Mouse (Mus musculus) embryonic facial prominence, embryonic 12.5 days (tissue): Measurements from ENCODE around the gene Cdk13. TPM values are rescaled to one million over a fixed set of nuclear protein-coding genes. Genes with fewer than 3 reads are reported as not detected.

Source experiments
- ATAC-seq: fragments of 200-750 bp; cut with Nextera tagmentation; 2 replicates; pipeline ENCODE4 v1.8.0; 2017; ENCODE audit not compliant: insufficient number of reproducible peaks, insufficient read depth, low FRiP score, low TSS enrichment
- H3K27ac ChIP-seq: fragments of 300-500 bp; sonication (generic); 2 replicates; pipeline ENCODE4 v1.5.1; 2016; ENCODE audit warnings: mild to moderate bottlenecking
- H3K27me3 ChIP-seq: fragments of 300-500 bp; sonication (generic); 2 replicates; pipeline ENCODE4 v1.6.1; 2016; ENCODE audit warnings: mild to moderate bottlenecking, moderate library complexity
- H3K36me3 ChIP-seq: fragments of 300-500 bp; sonication (generic); 2 replicates; pipeline ENCODE4 v1.6.1; 2016; ENCODE audit warnings: mild to moderate bottlenecking
- H3K4me1 ChIP-seq: fragments of 300-500 bp; sonication (generic); 2 replicates; pipeline ENCODE4 v1.6.1; 2016
- H3K4me2 ChIP-seq: fragments of 300-500 bp; sonication (generic); replicated peaks from 2 replicates; pipeline ENCODE4 v1.6.1; 2016; ENCODE audit warnings: mild to moderate bottlenecking, moderate library complexity
- H3K4me3 ChIP-seq: fragments of 300-500 bp; sonication (generic); 2 replicates; pipeline ENCODE4 v1.5.1; 2016; ENCODE audit warnings: mild to moderate bottlenecking
- H3K9ac ChIP-seq: fragments of 300-500 bp; sonication (generic); 2 replicates; pipeline ENCODE4 v1.6.1; 2016; ENCODE audit warnings: mild to moderate bottlenecking, moderate library complexity
- H3K9me3 ChIP-seq: fragments of 300-500 bp; sonication (generic); 2 replicates; pipeline ENCODE4 v1.6.1; 2016; ENCODE audit warnings: mild to moderate bottlenecking, moderate library complexity
- WGBS: fragments of 180-500 bp; shearing (Covaris S2); methylation state at CpG from one replicate; pipeline ENCODE4 v1.1.7; 2016; 5-methylcytosine and 5-hydroxymethylcytosine counted together
- polyA plus RNA-seq: library from polyadenylated mRNA; unstranded; fragments of >200 nt; fragmentation: Nextera tagmentation; extraction: Ambion mirVana; gene quantifications from 2 replicates; pipeline ENCODE4 v1.2.1, GENCODE M21; 2016

The Cdk13 gene
- polyA plus RNA-seq = 26.5 and 28.8 TPM in 2 replicates

DNA sequence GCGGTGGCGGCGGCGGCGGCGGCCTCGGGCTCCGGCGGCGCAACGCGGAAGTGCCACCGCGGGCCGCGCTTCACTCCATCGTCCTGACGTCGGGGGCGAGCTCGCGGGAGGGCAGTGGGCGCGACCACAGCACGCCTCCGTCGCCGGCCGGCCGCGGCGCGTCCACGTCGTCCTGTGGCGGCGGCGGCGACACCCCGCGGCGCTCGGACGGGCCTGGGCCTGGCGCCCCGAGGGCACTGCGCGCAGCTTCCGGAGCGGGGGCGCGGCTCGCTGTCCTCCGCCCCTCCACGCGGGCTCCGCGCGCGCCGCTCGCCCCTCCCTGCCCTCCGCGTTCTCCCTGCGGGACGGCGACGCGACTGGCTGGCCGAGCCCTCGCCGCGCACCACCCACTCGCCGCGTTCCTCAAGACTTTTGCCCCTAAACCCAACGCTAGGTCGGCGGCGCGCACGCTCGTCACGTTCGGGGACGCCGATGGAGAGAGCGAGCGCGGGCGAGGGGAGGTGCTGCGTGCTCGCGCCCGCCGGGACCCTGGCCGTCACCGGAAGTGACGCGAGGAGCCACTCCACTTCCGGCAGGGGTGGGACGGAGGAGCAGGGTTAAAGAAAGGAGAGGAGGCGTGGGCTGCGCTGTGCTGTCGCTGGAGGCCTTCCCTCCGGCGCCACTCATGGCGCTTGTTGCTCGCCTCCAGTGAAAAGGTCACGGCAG, at the start of gene Cdk13:
Cdk13 (minus strand) TSS at position 189 of the 705 bp plus-strand sequence.
- under 1% methylated on average over 110 of the region's 110 CpGs for WGBS
- Histone ChIP-seq H3K36me3 (no peaks in the 10 kb centered on the region), H3K4me3 (peak within 1 kb of the TSS; percentile 100), H3K9ac (peak within 1 kb of the TSS; percentile 91), H3K9me3 (no peaks in the 10 kb centered on the region), H3K27me3 (no peaks in the 10 kb centered on the region), H3K27ac (peak within 1 kb of the TSS; percentile 97), H3K4me2 (peak within 1 kb of the TSS; percentile 87), H3K4me1 (peaks cover 6% of the 10 kb centered on the region; the same call in 1 of the 2 replicates)
- ATAC-seq = peak; percentile 96

DNA sequence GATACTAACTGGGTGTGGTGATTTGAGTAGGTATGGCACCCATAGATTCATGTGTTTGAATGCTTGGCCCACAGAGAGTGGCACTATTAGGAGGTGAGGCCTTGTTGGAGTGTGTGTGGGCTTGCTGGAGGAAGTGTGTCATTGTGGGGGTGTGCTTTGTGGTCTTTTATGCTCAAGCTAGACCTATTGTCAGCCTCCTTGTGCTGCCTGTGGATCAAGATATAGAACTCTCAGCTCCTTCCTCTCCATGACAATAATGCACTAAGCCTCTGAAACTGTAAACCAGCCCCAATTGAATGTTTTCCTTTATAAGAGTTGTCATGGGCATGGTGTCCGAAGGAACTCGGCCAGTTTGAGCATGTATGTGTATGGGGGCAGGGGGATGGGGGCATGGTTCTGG, 38.4 kb upstream of the Cdk13 start:
- H3K27ac ChIP-seq = no peak overlapping the region
- WGBS = 89% methylated on average over 2 of the region's 2 CpGs
- H3K36me3 ChIP-seq = no peaks in the 10 kb centered on the region
- no peak overlapping the region for H3K4me2 ChIP-seq
- H3K9ac ChIP-seq = no peak overlapping the region
- no peaks in the 10 kb centered on the region for H3K9me3 ChIP-seq
- no peak for ATAC-seq
- no peaks in the 10 kb centered on the region for H3K27me3 ChIP-seq
- H3K4me3 ChIP-seq = no peak overlapping the region
- H3K4me1 ChIP-seq = no peaks in the 10 kb centered on the region

DNA sequence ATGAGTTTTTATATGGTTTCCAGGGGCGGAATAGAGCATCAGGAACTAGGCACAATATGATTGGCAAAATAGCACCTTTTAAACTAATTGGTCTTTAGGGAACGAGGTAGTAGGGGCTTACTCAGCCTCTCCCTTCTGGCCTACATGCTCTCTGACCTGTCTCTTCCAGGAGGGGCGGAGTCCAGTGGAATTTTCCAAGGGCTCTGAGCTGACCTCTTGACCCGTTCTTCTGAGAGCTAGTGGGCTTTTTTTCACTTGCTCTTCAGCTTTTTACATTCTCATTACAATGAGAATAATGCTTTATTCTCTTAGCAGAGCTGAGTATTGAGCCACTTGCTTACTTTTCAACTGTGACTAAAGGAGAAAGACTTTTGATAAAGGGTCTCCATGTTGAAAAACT, 37.9 kb upstream of the Cdk13 start:
- Histone ChIP-seq H3K27ac (no peak overlapping the region), H3K4me3 (no peak overlapping the region), H3K36me3 (no peaks in the 10 kb centered on the region), H3K9me3 (no peaks in the 10 kb centered on the region), H3K27me3 (no peaks in the 10 kb centered on the region), H3K4me2 (no peak overlapping the region), H3K9ac (no peak overlapping the region), H3K4me1 (no peaks in the 10 kb centered on the region)
- 36% methylated on average over 4 of the region's 4 CpGs for WGBS
- ATAC-seq = no peak

DNA sequence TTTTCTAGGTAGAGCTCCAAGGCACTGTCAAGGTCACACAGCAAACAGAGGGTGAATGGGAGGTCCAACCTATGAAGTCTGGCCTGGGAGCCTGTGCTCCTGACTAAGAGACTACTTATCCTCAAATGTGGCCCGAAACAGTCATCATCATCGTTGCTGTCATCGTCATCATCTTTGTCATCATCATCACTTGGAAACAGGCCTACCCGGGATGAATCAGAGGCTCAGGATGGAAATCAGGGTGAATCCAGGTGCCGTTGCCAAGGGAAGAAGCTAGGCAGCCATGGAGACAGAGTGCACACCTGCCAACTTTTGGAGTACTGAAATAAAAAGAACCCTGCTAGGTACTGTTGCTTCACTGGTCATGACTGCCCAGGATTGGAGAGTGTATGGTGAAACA, 34.2 kb upstream of the Cdk13 start:
- H3K27me3 ChIP-seq = no peaks in the 10 kb centered on the region
- no peak overlapping the region for H3K4me2 ChIP-seq
- H3K27ac ChIP-seq = no peak overlapping the region
- no peak overlapping the region for H3K4me3 ChIP-seq
- 85% methylated on average over 5 of the region's 5 CpGs for WGBS
- no peaks in the 10 kb centered on the region for H3K36me3 ChIP-seq
- no peak overlapping the region for H3K9ac ChIP-seq
- no peak for ATAC-seq
- no peaks in the 10 kb centered on the region for H3K4me1 ChIP-seq
- H3K9me3 ChIP-seq = no peaks in the 10 kb centered on the region

DNA sequence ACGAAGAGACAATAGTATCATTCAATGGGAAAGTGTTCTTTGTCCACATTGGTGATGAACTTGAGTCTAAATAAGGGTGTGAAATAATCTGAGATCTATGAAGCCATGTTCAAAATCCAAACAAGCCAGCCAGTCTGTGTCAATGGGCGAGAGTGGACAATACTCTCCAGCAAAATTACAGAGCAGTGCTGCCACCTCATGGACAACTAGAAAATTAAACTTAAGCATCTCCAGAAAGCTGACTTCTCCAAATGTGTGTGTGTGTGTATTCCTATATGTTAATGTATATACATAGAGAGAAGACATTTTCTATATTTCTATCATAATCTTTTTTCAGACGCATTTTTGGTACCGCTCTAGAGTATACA, 33.6 kb upstream of the Cdk13 start:
- Histone ChIP-seq H3K4me3 (no peak overlapping the region), H3K36me3 (no peaks in the 10 kb centered on the region), H3K27me3 (no peaks in the 10 kb centered on the region), H3K4me2 (no peak overlapping the region), H3K9me3 (no peaks in the 10 kb centered on the region), H3K9ac (no peak overlapping the region), H3K27ac (no peak overlapping the region), H3K4me1 (no peaks in the 10 kb centered on the region)
- ATAC-seq = no peak
- WGBS = 31% methylated on average over 4 of the region's 4 CpGs

DNA sequence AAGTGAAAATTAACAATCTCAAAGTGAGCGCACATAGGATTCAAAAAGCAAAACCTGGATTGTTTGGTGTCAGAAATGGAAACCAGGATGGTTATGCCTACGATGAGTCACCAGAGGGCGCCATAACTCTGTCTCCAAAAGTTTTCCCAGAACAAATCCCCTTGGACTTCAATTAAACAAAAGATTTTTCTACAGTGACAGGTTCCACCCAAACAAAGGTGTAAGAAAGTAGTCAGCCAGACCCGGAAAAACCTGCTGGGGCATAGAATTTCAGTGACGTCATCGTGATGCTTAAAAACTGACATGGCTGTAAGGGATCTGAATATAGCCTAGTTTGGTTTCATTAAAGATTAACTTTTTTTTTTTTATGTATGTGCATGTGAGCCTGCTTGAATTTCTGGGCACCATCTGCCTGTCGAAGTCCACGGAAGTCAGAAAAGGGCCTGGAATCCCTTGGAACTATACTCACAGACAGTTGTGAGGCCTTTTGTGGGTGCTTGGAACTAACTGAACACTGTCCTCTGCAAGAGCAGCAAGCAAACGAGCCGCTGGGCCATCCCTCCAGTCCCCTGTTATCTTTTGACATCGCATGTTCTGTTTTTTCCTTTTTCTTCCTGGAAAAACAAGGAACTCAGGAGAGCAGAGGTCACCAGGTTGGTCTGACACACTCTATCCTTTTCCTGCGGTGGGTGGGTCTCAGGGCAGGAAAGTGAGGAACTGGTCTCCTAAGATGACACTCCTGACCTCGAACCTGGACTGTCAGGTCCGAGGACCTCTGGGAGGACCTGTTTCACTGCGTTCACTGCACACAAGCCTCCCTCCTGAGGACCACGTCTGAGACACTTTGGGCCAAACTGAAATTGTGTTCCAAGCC, 33.0 kb upstream of the Cdk13 start:
- 46% methylated on average over 16 of the region's 16 CpGs for whole genome bisulfite sequencing
- no peak overlapping the region for H3K4me3 ChIP-seq
- H3K36me3 ChIP-seq = no peaks in the 10 kb centered on the region
- no peaks in the 10 kb centered on the region for H3K9me3 ChIP-seq
- no peak overlapping the region for H3K9ac ChIP-seq
- no peak overlapping the region for H3K27ac ChIP-seq
- H3K4me2 ChIP-seq = no peak overlapping the region
- H3K4me1 ChIP-seq = no peaks in the 10 kb centered on the region
- no peak for ATAC-seq
- H3K27me3 ChIP-seq = no peaks in the 10 kb centered on the region

DNA sequence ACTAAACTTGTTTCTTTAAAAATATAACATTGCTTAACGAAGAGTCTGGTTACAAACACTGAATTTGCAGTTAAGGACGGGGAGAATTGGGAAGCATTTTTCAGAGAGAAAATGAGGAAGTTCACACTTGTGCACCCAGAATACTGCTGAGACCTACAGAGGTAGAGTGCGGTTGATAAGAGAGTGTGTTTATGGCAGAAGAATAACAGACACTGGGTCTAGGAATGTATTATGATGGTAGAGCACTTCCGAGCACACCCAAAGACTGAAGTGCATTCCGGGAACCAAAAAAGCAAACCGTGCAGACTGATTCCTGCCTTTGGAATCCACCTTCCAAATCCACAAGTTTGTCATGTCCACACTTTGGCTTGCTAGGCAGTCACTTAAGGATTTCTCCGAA, 31.9 kb upstream of the Cdk13 start:
- no peak overlapping the region for H3K27ac ChIP-seq
- no peaks in the 10 kb centered on the region for H3K9me3 ChIP-seq
- ATAC-seq = no peak
- H3K4me2 ChIP-seq = no peak overlapping the region
- H3K4me1 ChIP-seq = no peaks in the 10 kb centered on the region
- no peak overlapping the region for H3K4me3 ChIP-seq
- WGBS = 79% methylated on average over 7 of the region's 7 CpGs
- H3K36me3 ChIP-seq = no peaks in the 10 kb centered on the region
- no peaks in the 10 kb centered on the region for H3K27me3 ChIP-seq
- H3K9ac ChIP-seq = no peak overlapping the region

DNA sequence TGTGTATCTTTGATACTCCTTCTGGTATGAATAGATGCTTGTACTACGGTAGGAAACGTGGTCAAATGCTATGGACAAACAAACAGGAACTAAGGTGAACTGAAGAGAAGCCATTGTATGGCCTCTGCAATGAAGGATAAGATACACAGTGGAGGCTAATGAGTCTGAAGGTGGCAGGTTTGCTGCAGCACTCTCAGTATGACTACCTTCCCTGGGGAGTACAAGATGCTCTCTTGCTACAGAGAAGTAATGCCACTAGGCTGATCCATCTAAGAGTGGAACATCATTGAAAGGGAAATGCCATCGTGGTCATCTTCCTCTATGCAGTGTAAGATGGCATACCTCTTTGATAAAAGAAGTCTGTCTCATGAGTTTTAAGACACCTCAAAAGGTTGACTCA, 28.0 kb upstream of the Cdk13 start:
- H3K36me3 ChIP-seq = no peaks in the 10 kb centered on the region
- no peaks in the 10 kb centered on the region for H3K27me3 ChIP-seq
- H3K9me3 ChIP-seq = no peaks in the 10 kb centered on the region
- H3K4me3 ChIP-seq = no peak overlapping the region
- no peak overlapping the region for H3K4me2 ChIP-seq
- no peak overlapping the region for H3K9ac ChIP-seq
- no peak overlapping the region for H3K27ac ChIP-seq
- 67% methylated on average over 3 of the region's 3 CpGs for WGBS
- no peaks in the 10 kb centered on the region for H3K4me1 ChIP-seq
- ATAC-seq = no peak

DNA sequence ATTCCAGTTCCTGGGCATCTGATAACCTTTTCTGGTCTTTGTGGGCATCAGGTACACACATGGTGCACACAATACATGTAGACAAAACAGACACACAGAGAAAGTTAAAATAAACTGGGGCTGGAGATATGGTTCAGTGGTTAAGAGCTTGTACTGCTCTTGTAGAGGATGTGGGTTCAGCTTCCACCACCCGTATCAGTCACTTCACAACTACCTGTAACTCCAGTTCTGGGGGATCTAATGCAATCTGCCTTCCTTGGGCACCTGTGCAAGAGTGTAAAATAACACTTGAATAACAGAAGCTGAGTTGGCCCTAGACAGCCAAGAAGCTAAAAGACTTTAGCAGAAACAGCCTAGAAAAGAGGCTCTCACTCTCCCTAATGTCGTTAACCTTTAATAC, 12.3 kb upstream of the Cdk13 start:
- Histone ChIP-seq H3K27ac (no peak overlapping the region), H3K9me3 (no peaks in the 10 kb centered on the region), H3K4me2 (no peak overlapping the region), H3K4me3 (no peak overlapping the region), H3K36me3 (no peaks in the 10 kb centered on the region), H3K27me3 (no peaks in the 10 kb centered on the region), H3K9ac (no peak overlapping the region), H3K4me1 (no peaks in the 10 kb centered on the region)
- 95% methylated on average over 2 of the region's 2 CpGs for WGBS
- ATAC-seq = no peak

DNA sequence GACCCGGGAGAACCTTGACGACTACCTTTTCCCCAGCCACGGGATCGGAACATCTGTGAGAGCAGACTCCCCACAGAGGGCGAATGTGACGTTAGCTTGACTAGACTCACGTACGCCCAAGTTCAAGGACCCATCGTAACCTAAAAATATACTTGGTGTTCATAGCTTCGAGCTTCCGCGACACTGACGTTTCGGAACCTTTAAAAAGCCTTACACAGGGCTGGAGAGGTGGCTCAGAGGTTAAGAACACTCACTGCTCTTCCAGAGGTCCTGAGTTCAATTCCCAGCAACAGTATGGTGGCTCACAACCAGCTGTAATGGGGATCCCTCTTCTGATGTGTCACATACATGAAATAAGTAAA, 698 bp upstream of the Cdk13 start:
- 2% methylated on average over 14 of the region's 14 CpGs for WGBS
- Histone ChIP-seq H3K4me3 (peak overlapping the region; percentile 100), H3K36me3 (no peaks in the 10 kb centered on the region), H3K27ac (peak overlapping the region; percentile 97), H3K4me2 (peak overlapping the region; percentile 87), H3K27me3 (no peaks in the 10 kb centered on the region), H3K9ac (peak overlapping the region; percentile 91), H3K4me1 (peaks cover 6% of the 10 kb centered on the region; the same call in 1 of the 2 replicates), H3K9me3 (no peaks in the 10 kb centered on the region)
- ATAC-seq = no peak

DNA sequence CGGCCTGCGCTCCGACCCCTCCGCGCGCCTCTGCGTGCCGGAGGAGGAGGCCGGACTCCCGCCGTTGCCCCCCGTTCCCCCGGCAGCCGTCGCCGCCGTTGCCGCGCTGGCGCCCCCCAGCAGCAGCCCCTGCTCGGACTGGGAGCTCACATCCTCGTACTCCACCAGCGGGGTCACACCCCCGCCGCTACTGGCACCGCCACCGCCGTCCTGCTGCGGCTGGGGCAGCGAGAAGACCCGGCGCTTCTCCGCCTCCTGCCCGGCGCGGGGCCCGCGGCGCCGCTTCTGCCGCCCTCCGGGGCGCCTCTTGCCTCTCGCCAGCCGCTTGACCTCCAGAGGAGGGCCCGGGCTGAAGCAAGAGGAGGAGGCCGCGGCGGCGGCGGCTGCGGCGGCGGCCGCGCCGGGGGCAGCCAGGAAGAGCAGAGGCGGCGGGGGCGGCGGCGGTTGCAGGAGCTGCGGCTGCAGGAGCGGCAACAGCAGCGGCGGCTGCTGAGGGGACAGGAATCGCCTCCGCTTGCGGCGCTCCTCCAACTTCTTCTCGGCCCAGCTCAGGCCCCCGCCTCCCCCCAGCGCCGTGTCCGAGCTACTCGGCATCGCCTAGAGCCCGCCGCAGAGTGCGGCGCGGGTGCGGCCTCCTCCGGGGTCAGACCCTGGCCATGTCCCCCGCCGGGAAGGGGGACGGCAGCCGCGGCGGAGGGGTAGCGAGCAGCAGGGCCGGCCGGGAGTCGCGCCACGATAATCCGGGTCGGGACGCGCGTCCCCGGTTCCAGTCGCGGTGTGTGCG, 647 bp downstream of the Cdk13 start:
- H3K4me2 ChIP-seq = peak overlapping the region; percentile 87
- peak; percentile 17 for ATAC-seq
- H3K9ac ChIP-seq = peak overlapping the region; percentile 91
- H3K27ac ChIP-seq = peak overlapping the region; percentile 97
- 0% methylated on average over 89 of the region's 105 CpGs for WGBS
- peaks cover 3% of the 10 kb centered on the region; the same call in 1 of the 2 replicates for H3K36me3 ChIP-seq
- no peaks in the 10 kb centered on the region for H3K27me3 ChIP-seq
- peak overlapping the region; percentile 100 for H3K4me3 ChIP-seq
- H3K4me1 ChIP-seq = peaks cover 6% of the 10 kb centered on the region; the same call in 1 of the 2 replicates
- no peaks in the 10 kb centered on the region for H3K9me3 ChIP-seq
